Mouse (Mus musculus): Measurements from ENCODE around the gene Ninj1. TPM values are rescaled to one million over a fixed set of nuclear protein-coding genes. Genes with fewer than 3 reads are reported as not detected.

Ninj1 gene
- total and polyA plus RNA-seq, 2 experiments from 2014 or later = 50.0 to 54.4 TPM

DNA sequence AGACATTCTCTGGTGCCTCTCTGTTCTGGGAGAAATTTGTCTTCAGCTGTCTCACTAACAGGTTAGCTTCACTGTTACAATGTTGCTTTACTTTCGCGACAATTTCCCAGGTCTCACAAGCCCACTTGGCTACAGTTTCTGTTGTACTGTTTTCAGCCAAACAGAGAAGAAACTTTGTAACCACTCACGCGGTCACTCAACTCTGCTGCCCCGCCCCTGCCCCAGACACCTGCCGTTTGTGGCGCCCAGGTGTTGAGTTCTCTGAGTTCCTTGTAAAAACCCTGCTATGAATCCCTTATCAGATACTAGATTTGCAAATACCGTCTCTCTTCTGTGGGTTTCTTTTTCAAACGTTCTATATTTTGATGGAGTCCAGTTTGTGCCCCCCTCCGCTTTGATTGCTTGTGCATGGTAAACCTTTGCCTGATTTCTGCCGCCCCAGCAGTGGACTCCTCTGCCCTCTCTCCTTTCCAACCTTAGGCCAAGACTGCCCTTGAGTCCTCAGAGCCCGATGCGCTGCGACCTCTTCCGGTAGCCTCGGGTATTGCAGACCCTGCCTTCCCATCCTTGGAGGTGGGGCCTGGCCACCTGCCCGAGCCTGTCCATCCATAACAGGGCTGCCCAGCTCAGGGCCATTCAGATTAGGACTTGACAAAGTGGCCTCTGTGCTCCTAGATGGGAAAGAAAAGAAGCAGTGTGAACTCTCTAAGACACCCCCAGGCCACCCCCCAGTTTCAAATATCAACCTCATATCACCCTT is 17.7 kb upstream of the Ninj1 start:
- WGBS = 21% methylated on average over 17 of the region's 17 CpGs
- H3K9me3 ChIP-seq (ENCODE audit: low read length) = no peaks in the 10 kb centered on the region
- TF ChIP-seq CTCF (IDR thresholded peaks at IDR 0.05; ENCODE audit: low read depth) = peak; percentile 97
- H3K4me1 ChIP-seq (ENCODE audit: insufficient read depth, low read length) = 0 out of 2 replicates have a peak, but pooled peaks cover 3% of the 10 kb centered on the region
- no peak overlapping the region for H3K4me2 ChIP-seq (ENCODE audit: low read depth, low read length)
- peak; percentile 93 for DNase-seq (ENCODE audit: low spot score)
- H3K4me3 ChIP-seq (ENCODE audit: low read length) = no peak overlapping the region
- ATAC-seq = peak; percentile 75
- H3K27ac ChIP-seq = no peak overlapping the region
- no peaks in the 10 kb centered on the region for H3K27me3 ChIP-seq (ENCODE audit: insufficient read depth, low read length)
- H3K36me3 ChIP-seq (ENCODE audit: insufficient read depth, low read length) = no peaks in the 10 kb centered on the region
- no peak overlapping the region for H3K9ac ChIP-seq (replicated peaks; ENCODE audit: low read length)

DNA sequence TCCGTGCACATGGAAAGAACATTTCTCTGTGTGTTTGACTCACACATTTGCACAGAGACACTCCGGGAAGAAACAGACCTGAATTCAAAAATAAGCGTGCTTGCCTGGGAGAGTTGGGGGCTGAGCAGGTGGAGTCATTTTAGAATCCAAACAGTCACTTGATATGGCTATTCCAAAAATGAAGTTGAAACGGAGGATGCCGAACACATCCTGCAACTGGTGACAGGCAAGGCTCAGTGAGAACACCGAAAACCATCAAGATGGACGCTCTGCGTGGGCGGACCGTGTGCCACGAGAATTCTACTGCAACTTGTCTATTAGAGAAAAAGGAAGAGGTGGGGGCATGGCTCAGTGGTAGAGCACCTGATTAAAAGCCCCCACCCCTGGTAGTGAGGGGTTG is 16.7 kb upstream of the Ninj1 start:
- DNase-seq (ENCODE audit: low spot score) (no peak), ATAC-seq (no peak)
- Histone ChIP-seq H3K4me3 (ENCODE audit: low read length) (no peak overlapping the region), H3K4me2 (ENCODE audit: low read depth, low read length) (no peak overlapping the region), H3K4me1 (ENCODE audit: insufficient read depth, low read length) (0 out of 2 replicates have a peak, but pooled peaks cover 3% of the 10 kb centered on the region), H3K36me3 (ENCODE audit: insufficient read depth, low read length) (no peaks in the 10 kb centered on the region), H3K27ac (no peak overlapping the region), H3K9me3 (ENCODE audit: low read length) (no peaks in the 10 kb centered on the region), H3K9ac (replicated peaks; ENCODE audit: low read length) (no peak overlapping the region), H3K27me3 (ENCODE audit: insufficient read depth, low read length) (no peaks in the 10 kb centered on the region)
- TF ChIP-seq CTCF (IDR thresholded peaks at IDR 0.05; ENCODE audit: low read depth) = no peak
- whole genome bisulfite sequencing = 92% methylated on average over 11 of the region's 11 CpGs

DNA sequence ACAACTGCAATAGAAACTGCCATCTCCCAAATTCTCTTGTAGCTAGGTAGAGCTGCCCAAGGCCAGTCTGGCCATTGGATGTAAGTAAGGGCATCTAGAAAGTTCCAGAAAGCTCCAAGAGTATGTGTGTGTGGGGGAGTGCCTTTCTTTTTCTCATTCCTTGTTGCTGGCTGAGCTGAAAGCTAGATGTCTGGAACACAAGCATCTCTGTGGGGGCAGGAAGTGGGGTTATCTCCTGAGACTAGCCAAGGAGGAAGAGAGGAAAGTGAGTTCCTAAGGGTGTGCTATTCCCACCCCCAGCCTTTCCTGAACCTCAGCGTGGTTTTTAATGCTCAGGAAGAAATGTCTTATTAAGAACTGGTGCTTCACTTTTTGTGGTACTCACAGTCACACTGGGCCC is 15.6 kb upstream of the Ninj1 start:
- no peaks in the 10 kb centered on the region for H3K36me3 ChIP-seq (ENCODE audit: insufficient read depth, low read length)
- H3K4me2 ChIP-seq (ENCODE audit: low read depth, low read length) = no peak overlapping the region
- no peaks in the 10 kb centered on the region for H3K9me3 ChIP-seq (ENCODE audit: low read length)
- DNase-seq (ENCODE audit: low spot score) (no peak), ATAC-seq (no peak)
- no peak overlapping the region for H3K9ac ChIP-seq (replicated peaks; ENCODE audit: low read length)
- no peaks in the 10 kb centered on the region for H3K27me3 ChIP-seq (ENCODE audit: insufficient read depth, low read length)
- H3K27ac ChIP-seq = peak overlapping the region; percentile 17; the same call in 1 of the 2 replicates
- 0 out of 2 replicates have a peak, but pooled peaks cover 3% of the 10 kb centered on the region for H3K4me1 ChIP-seq (ENCODE audit: insufficient read depth, low read length)
- TF ChIP-seq CTCF (IDR thresholded peaks at IDR 0.05; ENCODE audit: low read depth) = no peak
- 78% methylated on average over 1 of the region's 1 CpGs for WGBS
- H3K4me3 ChIP-seq (ENCODE audit: low read length) = no peak overlapping the region

- ATAC-seq (peak; percentile 48), DNase-seq (ENCODE audit: low spot score) (peak; percentile 65)
- H3K27me3 ChIP-seq (ENCODE audit: insufficient read depth, low read length) = no peaks in the 10 kb centered on the region
- WGBS = 51% methylated on average over 7 of the region's 7 CpGs
- H3K4me3 ChIP-seq (ENCODE audit: low read length) = no peak overlapping the region
- 0 out of 2 replicates have a peak, but pooled peaks cover 3% of the 10 kb centered on the region for H3K4me1 ChIP-seq (ENCODE audit: insufficient read depth, low read length)
- no peak overlapping the region for H3K9ac ChIP-seq (replicated peaks; ENCODE audit: low read length)
- no peaks in the 10 kb centered on the region for H3K9me3 ChIP-seq (ENCODE audit: low read length)
- H3K4me2 ChIP-seq (ENCODE audit: low read depth, low read length) = no peak overlapping the region
- H3K27ac ChIP-seq = peak overlapping the region; percentile 17; the same call in 1 of the 2 replicates
- H3K36me3 ChIP-seq (ENCODE audit: insufficient read depth, low read length) = no peaks in the 10 kb centered on the region
- TF ChIP-seq CTCF (IDR thresholded peaks at IDR 0.05; ENCODE audit: low read depth) = no peak
These were observed 14.9 kb upstream of the Ninj1 start for GRCm38 (mm10) chr13:49172335-49172734.

DNA sequence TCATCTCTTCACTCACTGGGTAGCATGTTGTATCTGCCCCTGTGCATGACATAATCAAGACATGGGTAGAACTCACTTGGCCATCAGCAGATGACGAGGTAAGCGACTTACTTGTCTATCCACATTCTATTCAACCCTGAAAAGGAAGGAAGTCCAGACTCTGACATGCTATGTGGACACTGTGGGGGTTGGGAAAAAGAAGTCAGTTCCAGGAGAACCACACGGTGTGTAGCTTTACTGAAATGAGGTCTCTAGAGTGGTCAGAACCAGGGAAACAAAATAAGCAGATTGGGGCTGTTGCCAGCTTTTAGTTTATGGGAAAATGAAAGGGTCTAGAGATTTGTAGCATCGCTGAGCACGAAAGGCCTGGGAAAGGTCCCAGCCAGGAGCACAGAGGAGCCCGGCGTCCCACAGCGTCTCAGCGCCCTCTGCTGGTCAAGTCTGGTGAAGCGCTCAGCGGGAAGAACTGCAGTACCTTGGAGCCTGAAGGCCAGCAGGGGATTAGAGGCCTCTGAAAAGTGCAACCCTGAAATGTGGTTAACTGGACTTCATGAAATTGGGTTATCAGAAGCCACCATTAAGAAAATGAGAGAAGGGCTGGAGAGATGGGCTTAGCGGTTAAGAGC is 14.2 kb upstream of the Ninj1 start:
- Histone ChIP-seq H3K4me1 (ENCODE audit: insufficient read depth, low read length) (peaks cover 3% of the 10 kb centered on the region; the same call in 1 of the 2 replicates), H3K36me3 (ENCODE audit: insufficient read depth, low read length) (no peaks in the 10 kb centered on the region), H3K27me3 (ENCODE audit: insufficient read depth, low read length) (no peaks in the 10 kb centered on the region), H3K9me3 (ENCODE audit: low read length) (no peaks in the 10 kb centered on the region), H3K4me2 (ENCODE audit: low read depth, low read length) (no peak overlapping the region), H3K27ac (peak overlapping the region; percentile 17; the same call in 1 of the 2 replicates), H3K9ac (replicated peaks; ENCODE audit: low read length) (no peak overlapping the region), H3K4me3 (ENCODE audit: low read length) (no peak overlapping the region)
- peak; percentile 79 for ATAC-seq
- 5% methylated on average over 12 of the region's 12 CpGs for WGBS
- TF ChIP-seq CTCF (IDR thresholded peaks at IDR 0.05; ENCODE audit: low read depth) = peak; percentile 94
- peak; percentile 88 for DNase-seq (ENCODE audit: low spot score)

DNA sequence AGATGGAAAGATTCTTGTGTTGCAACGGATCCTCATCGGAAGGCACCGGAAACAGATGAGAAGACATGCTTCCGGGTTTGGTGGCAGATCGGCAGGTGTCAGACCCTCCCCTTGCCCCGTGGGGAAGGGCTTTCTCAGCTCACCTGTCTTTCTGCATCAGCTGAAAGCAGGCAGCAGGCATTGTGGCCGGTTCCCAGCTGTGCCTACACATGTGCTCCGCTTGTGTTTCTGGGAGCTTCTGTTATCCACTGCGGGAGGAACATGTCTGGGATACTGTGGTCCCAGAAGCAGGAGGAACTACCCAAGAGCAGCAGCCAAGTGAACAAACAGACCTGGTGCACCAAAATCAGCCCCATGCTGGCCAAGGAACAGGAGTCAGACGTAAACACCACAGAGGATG is 11.8 kb upstream of the Ninj1 start:
- H3K4me3 ChIP-seq (ENCODE audit: low read length) = no peak overlapping the region
- H3K27ac ChIP-seq = no peak overlapping the region
- 73% methylated on average over 10 of the region's 10 CpGs for WGBS
- ATAC-seq (no peak), DNase-seq (ENCODE audit: low spot score) (no peak)
- peaks cover 8% of the 10 kb centered on the region; the same call in 1 of the 2 replicates for H3K4me1 ChIP-seq (ENCODE audit: insufficient read depth, low read length)
- H3K36me3 ChIP-seq (ENCODE audit: insufficient read depth, low read length) = no peaks in the 10 kb centered on the region
- H3K4me2 ChIP-seq (ENCODE audit: low read depth, low read length) = no peak overlapping the region
- no peaks in the 10 kb centered on the region for H3K9me3 ChIP-seq (ENCODE audit: low read length)
- no peaks in the 10 kb centered on the region for H3K27me3 ChIP-seq (ENCODE audit: insufficient read depth, low read length)
- TF ChIP-seq CTCF (IDR thresholded peaks at IDR 0.05; ENCODE audit: low read depth) = no peak
- H3K9ac ChIP-seq (replicated peaks; ENCODE audit: low read length) = no peak overlapping the region
